10 mouse cellular contexts compared by ENCODE assay signal in the genomic region with DNA sequence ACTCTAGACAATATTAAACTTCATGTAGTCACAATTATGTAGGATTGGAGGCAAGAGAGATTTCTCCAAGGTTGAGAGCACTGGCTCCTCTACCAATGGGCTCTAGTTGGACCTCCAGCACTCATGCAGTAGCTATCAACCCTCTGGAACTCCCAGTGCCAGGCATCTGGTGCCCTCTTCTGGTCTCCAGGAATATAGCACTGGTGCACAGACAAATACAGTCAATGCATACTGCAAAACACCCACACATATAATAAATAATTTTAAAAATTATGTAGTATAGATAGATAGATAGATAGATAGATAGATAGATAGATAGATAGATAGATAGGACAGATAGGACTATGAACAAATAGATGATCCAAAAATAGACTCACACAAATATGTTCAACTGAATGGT. TPM values are rescaled to one million over a fixed set of nuclear protein-coding genes. Genes with fewer than 3 reads are reported as not detected.
DNase-seq lines count a peak whose midpoint lies in the region; TF ChIP-seq lines count a peak whose summit lies in the region.
"Had no signal": no experiment of that assay in that cellular context is flagged by ENCODE, and none has a peak within 500 bp of the region (broad histone marks: within the 10 kb centered on the region; RNA-seq: fewer than 3 reads in every experiment).

No protein-coding gene starts in this region.

- H3K27ac ChIP-seq in left cerebral cortex, adult 2 months: no peak overlapping the region
- H3K27ac ChIP-seq: embryonic facial prominence, embryonic 15.5 days; limb, embryonic 13.5 days had no signal

- no peak overlapping the region for H3K4me3 ChIP-seq in left cerebral cortex, adult 2 months
- H3K4me3 ChIP-seq: embryonic facial prominence, embryonic 15.5 days; limb, embryonic 13.5 days had no signal

- peak; percentile 44 for TF ChIP-seq CTCF in left cerebral cortex, adult 2 months (IDR thresholded peaks at IDR 0.05)

- intact Hi-C loops in left cerebral cortex, adult 2 months (cut with DNase I): no loop called here

- peak; percentile 23 for DNase-seq in adrenal gland, adult 2 months
- no peak for DNase-seq in adrenal gland, postnatal 25 days
- DNase-seq in left cerebral cortex, adult 2 months (ENCODE audit: extremely low spot score in 1 of 2, low spot score in 2 of 2): no peak
- no peak for DNase-seq in left cerebral cortex, adult 18-20 months (ENCODE audit: low spot score in 2 of 2)
- DNase-seq in c-Kit-positive CD71-negative TER-119-negative erythroid progenitor cells, embryonic 14.5 days (ENCODE audit: low read depth): peak; percentile 10
- peak; percentile 35 for DNase-seq in retina, embryonic 14.5 days (ENCODE audit: low spot score)
- no peak for DNase-seq in right cerebral cortex, postnatal 10 days (ENCODE audit: low spot score in 2 of 2)
- DNase-seq in urinary bladder, postnatal 25 days (ENCODE audit: low spot score): no peak

RNA-seq across cellular contexts. Expression of a gene that starts 28.8 kb away (rescaled TPM):
- total RNA-seq in adrenal gland, adult 2 months (2021): 10 to 100 TPM; 34.9 to 44.3 TPM
- 65.7 and 80.9 TPM in 2 replicates for polyA plus RNA-seq in adrenal gland, adult 2 months (2012; rRNA removed)
- total RNA-seq in adrenal gland, postnatal 25 days (2021): 42.4 and 44.3 TPM in 2 replicates
- 1 to 10 TPM; 2.9 to 3.3 TPM for total RNA-seq in left cerebral cortex, adult 2 months (2021)
- total RNA-seq in left cerebral cortex, adult 18-20 months (2021): 1 to 10 TPM; 1.9 to 2.1 TPM

RNA-seq across cellular contexts. Expression of a gene that starts 51.6 kb away (rescaled TPM):
- total RNA-seq in adrenal gland, adult 2 months (2021): 1 to 10 TPM; 7.3 to 7.9 TPM
- 13.7 and 18.1 TPM in 2 replicates for polyA plus RNA-seq in adrenal gland, adult 2 months (2012; rRNA removed)
- total RNA-seq in adrenal gland, postnatal 25 days (2021): 8.6 and 12.7 TPM in 2 replicates
- 100 to 1,000 TPM; 605 to 647 TPM for total RNA-seq in left cerebral cortex, adult 2 months (2021)
- 100 to 1,000 TPM; 612 to 681 TPM for total RNA-seq in left cerebral cortex, adult 18-20 months (2021)

RNA-seq across cellular contexts. Expression of a gene that starts 52.7 kb away (rescaled TPM):
- total RNA-seq in adrenal gland, adult 2 months (2021): 10 to 100 TPM in 1 of 2 experiments, 1 to 10 TPM in 1; 6.7 to 12.1 TPM
- 41.6 and 60.3 TPM in 2 replicates for polyA plus RNA-seq in adrenal gland, adult 2 months (2012; rRNA removed)
- 9.8 and 13.4 TPM in 2 replicates for total RNA-seq in adrenal gland, postnatal 25 days (2021)
- total RNA-seq in left cerebral cortex, adult 2 months (2021): 10 to 100 TPM; 27.0 to 29.6 TPM
- total RNA-seq in left cerebral cortex, adult 18-20 months (2021): 10 to 100 TPM; 30.0 to 31.1 TPM

Comparison
In these comparisons a context has a peak if more than half of its experiments do, and no peak if none do; other contexts are left out.
1. DNase-seq: peak in adrenal gland, adult 2 months (single experiment), c-Kit-positive CD71-negative TER-119-negative erythroid progenitor cells, embryonic 14.5 days (single experiment) and retina, embryonic 14.5 days (single experiment); none in adrenal gland, postnatal 25 days (single experiment), left cerebral cortex, adult 2 months (0 of 2), left cerebral cortex, adult 18-20 months (0 of 2), right cerebral cortex, postnatal 10 days (0 of 2) and urinary bladder, postnatal 25 days (single experiment).
2. RNA of a gene that starts 28.8 kb away (total RNA-seq): 34.9 to 44.3 TPM in adrenal gland, adult 2 months and 42.4 to 44.3 TPM in adrenal gland, postnatal 25 days; 2.9 to 3.3 TPM in left cerebral cortex, adult 2 months and 1.9 to 2.1 TPM in left cerebral cortex, adult 18-20 months; every median in the first group is over 4 times any median in the second.
3. RNA of a gene that starts 51.6 kb away (total RNA-seq): 612 to 681 TPM in left cerebral cortex, adult 18-20 months and 605 to 647 TPM in left cerebral cortex, adult 2 months; 8.6 to 12.7 TPM in adrenal gland, postnatal 25 days and 7.3 to 7.9 TPM in adrenal gland, adult 2 months; every median in the first group is over 10 times any median in the second.